Mouse (Mus musculus): ENCODE measurements around the gene Omt2b.

DNA sequence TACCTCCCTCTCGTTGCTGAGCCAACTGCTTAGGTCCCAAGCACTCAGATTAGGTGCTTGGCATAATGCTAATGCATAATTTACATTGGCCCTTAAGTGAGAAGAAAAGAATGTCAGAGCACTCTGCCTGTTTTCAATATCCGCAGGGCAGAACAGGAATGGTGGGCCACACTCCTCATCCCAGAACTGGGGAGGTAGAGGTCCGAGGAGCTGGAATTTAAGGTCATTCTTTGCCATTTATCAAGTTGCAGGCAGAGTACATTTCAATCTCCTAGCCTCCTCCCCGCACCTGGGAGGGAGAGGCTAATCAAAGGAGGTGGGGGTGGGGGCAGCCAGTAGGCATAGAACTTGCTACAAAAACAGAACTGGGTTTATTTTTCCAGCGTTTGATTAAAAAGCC is 47.0 kb downstream of the Omt2b start:
- no peak for TF ChIP-seq CTCF (IDR thresholded peaks at IDR 0.05; ENCODE audit: insufficient read depth, low read depth, low read length)
- no peak for TF ChIP-seq POLR2A (IDR thresholded peaks at IDR 0.05; ENCODE audit: insufficient read depth, low read depth, low read length)

All from olfactory bulb, adult 2 months (tissue).